Mouse (Mus musculus): ENCODE results near the gene Etv4.

The Etv4 gene

DNA sequence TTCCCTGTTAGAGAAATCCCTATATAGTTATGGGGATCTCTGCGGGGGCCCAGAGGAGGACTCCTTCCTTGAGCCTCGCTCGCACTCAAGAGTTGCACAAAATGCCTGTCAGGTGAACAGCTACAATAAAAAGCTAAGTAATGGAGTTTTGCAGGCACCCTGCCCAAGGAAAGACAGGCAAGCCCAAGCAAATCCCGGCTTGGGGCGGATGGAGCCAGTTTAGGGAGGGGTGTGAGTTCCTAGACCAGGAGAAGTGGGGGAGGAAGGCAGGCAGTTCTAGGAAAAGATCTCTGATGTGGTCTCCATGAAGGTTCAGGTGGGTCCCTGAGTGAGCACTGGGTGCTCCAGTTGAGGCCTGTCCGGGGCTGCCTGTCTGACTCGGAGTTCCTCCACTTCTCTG, 1.5 kb upstream of the Etv4 start:
- peak; percentile 36 for DNase-seq (ENCODE audit: extremely low read depth, low read depth, low spot score)

DNA sequence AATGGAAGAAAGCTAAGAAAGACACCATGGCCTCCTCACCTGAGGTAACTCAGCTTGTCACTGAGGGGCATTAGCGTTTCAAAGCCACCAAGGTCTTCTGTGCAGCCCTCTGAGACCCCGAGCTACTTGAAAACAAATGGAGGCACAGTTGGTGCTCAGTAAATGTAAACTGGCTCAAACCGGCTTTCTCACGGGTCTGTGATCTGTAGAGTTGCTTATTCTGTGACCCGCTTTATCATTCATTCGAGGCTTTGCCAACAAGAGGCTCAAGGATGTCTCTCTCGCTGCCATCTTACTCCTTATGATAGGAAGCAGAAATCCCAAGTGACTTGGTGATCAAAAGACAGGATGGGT, 658 bp upstream of the Etv4 start:
- no peak for DNase-seq (ENCODE audit: extremely low read depth, low read depth, low spot score)

DNA sequence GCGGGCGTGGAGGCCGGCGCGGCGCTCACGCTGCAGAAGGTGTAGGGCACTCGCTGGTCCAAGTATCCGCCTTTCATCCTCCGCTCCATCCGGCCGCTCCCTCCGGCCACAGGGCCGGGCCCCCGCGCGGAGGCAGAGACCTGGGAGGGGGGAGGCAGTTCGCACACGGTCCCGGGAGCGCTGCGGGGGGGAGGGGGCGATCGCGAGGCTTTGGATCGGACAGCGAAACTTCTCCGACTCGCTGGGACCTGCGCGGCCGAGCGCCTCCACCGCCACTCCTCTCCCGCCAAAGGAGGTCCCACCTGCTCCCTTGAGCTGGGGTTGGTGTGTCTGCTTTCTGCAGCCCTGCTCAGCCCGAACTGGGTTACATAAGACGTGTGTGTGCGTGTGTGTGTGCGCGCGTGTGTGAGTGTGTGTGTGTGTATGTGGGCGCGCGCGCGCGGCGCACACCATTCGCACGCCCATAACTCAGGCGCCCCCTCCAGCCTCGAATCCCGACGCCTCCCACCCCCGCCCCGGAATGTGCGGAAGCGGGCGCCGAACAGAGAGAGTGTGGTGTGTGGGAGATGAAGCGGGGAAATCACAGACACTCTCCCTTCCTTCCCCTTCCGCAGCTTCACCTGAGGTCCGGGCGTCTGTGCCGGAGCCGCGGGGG, 556 bp downstream of the Etv4 start:
- DNase-seq (ENCODE audit: extremely low read depth, low read depth, low spot score), result no peak

DNA sequence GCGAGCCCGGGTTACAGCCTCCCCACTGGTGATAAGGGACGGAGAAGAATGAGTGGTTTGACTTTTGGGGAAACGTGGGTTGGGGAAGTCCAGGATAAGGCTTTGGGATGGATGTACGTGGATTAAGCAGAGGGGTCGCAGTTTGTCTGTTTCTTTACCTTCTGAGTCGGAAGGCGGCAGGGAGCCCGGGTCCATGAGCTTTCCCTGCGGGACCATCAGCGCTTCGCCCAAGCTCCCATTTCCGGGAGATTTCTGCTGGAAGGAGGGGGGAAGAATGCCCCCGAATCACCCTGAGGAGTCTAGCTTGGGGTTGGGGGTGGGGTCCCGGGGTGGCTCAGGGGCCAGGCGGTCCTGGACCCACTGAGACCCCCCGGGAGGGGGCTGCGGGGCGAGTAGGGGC, 1.1 kb downstream of the Etv4 start:
- DNase-seq (ENCODE audit: extremely low read depth, low read depth, low spot score), result no peak

DNA sequence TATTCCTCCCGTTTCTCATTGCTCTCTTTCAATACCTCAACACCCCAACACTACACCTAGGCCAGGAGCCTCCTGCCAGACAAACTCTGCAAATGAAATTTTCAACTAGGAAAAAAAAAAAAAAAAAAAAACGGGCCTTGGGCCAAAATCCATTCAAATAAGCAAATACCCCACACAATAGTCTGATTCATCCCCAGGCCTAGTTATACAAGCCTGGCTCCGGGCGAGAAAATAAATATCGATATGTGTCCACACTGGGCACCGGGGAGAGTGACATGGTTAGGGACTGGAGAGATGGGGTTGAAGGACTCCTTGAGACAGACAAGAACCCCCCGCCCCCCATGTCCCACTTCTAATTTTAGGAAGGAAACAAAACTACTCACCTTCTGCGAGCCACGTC, 1.6 kb downstream of the Etv4 start:
- DNase-seq (ENCODE audit: extremely low read depth, low read depth, low spot score), result no peak

DNA sequence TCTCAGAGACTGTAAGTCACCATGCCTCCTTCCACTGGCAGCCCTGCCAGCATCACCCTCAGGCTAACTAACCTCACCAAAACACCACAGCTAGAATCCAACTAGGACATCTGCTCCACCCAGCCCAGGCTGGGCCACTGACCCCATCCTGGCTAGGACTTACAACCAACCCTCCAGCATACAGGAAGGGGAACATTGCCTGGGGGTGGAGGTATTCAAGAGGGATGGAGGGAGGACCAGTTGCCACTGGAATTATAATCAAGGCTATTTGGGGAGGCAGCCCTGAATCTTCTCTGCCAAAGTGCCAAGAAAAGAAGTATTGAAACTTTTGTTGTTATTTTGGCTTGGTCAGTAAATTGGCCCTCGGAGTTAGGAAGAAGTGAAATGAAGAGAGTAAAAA, 2.0 kb downstream of the Etv4 start:
- no peak for DNase-seq (ENCODE audit: extremely low read depth, low read depth, low spot score)

DNA sequence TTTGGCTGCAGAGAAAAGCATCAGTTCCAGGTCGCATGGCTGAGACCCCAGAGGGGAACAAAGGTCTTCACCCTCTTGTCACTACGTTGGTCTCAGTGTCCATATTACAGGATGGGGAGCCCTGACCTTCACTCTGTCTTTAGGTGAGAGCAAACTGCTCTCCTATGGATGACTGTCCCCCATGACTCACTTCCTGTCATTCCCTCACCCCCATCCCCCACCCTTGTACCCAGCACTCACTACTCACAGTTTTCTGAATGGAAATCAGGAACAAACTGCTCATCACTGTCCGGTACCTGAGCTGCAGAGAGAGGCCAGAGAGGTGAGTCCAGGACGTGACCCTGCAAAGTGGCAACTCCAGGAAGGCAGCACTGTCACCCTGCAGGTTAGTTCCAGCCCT, 8.3 kb downstream of the Etv4 start:
- no peak for DNase-seq (ENCODE audit: extremely low read depth, low read depth, low spot score)

DNA sequence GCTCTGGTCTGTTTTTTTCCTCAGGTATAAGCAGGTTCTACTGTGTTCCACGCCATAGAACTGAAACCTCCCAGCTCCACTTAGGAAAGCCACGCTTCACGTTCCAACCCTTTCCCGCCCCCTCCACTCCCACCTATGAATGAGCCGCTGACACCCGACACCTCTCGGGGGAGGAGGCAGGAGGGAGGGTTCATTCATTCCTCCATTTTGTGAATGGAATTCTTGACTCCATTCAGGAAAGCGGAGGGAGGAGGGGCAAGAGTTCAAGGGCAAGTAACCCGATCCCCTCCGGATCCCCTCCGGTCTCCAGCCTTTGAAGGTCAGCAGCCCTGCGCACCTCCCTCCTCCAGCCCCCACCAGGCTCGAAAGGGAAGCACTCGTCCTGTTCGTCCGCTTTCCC, 12.7 kb downstream of the Etv4 start:
- no peak for DNase-seq (ENCODE audit: extremely low read depth, low read depth, low spot score)

DNA sequence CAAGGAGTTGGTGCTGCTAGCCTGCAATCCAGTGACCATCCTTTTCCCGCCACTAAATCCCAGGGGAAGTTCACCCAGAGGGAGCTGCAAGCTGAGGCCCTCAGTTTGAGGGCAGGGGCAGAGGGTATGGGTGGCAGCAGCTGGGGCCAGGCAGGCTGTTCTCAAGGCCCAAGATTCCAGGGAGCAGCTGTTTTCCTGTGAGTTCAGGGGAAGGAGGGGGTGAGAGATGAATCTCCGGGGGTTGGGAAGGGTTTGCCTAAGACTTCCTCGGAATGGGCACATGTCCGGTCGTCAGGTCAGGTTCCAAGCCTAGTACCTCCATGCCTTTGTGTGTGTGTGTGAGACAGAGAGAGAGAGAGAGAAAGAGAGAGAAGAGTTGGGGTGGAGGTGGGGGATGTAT, 13.1 kb downstream of the Etv4 start:
- DNase-seq (ENCODE audit: extremely low read depth, low read depth, low spot score), result no peak

DNA sequence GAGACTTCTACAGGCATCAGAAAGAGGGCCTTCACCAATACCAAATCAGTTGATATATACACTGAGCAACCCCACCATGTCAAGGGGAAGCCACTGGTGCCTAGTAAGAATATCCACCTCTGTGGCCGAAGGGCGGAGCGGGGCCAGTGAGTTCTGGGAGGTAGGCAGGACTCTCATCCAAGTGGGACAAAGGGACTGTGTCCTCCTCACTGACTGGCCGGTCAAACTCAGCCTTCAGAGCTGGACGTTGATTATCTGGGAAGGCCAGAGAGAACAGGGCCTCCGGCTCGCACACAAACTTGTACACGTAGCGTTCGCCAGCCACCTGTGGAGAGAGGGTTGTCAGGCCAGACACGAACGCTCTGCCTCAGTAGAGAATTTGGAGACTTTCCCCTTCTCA, 14.9 kb downstream of the Etv4 start:
- no peak for DNase-seq (ENCODE audit: extremely low read depth, low read depth, low spot score)

DNA sequence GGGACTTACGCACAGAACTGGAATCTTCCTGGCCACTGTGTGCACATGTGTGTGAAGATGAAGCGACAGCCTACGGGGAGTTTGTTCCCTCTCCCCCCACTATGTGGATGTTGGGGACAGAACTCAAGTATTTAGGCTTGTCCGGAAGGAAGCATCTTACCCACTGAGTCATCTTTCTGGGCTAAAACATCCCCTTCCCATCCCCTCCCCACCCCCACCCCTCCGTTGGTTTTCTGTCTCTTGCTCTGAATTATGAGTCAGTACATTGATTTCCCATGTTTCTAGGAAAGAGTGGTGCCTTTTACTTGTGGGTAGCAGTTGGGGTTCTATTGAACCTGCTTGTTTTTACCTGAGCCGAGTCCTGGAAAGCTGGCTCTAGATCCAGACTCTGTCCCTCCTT, 16.4 kb downstream of the Etv4 start:
- DNase-seq (ENCODE audit: extremely low read depth, low read depth, low spot score), result no peak

DNA sequence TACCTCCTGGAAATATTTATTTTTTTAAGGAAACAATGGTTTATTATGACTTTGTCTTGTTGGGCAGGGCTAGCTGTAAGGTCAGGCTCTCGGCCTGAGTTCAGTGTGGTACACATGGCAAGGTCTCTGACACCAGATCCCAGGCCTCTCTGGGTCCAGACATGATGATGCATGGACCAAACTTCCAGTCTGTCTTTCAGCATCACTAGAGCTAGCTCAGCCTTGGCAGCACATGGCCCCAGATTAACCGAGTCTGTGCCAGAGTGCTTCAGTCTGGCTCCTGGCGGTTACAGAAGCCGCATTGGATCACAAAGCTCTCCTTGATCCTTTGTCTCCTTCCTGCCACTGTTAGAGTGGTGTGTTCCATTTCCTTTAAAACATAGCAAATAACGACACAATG, 17.8 kb downstream of the Etv4 start:
- no peak for DNase-seq (ENCODE audit: extremely low read depth, low read depth, low spot score)

DNA sequence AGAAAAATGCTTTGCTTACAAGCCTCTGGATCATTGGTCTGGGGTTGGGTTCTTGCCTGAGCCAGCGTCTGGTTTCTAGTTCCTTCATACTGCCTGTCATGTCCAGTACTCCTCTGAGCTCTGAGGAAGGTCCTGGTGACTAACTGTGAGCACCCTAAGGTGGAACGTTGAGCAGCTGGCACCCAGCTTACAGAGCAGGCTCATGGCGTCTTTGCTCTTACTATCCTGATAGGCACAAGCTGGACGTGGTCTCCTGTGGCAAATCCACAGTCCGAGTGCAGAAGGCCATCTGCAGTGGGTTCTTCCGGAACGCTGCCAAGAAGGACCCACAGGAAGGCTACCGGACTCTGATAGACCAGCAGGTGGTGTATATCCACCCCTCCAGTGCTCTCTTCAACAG, 20.6 kb downstream of the Etv4 start:
- no peak for DNase-seq (ENCODE audit: extremely low read depth, low read depth, low spot score)

DNA sequence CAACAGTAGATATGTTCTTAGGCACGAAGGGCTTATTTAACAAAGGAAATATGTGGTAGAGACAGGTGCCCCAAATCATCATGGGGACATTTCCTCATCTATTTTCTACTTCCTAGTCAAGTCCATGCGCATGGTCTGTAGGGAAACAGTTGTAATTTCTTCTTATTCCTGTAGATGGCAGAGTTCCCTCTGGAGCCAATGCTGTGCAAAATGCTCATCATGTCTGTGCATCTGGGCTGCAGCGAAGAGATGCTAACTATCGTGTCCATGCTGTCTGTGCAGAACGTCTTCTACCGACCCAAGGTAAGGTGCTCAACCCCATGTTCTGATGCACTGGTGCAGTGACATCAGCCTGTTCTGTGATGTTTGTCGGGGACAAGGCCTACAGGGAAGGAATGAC, 21.4 kb downstream of the Etv4 start:
- DNase-seq (ENCODE audit: extremely low read depth, low read depth, low spot score), result no peak

DNA sequence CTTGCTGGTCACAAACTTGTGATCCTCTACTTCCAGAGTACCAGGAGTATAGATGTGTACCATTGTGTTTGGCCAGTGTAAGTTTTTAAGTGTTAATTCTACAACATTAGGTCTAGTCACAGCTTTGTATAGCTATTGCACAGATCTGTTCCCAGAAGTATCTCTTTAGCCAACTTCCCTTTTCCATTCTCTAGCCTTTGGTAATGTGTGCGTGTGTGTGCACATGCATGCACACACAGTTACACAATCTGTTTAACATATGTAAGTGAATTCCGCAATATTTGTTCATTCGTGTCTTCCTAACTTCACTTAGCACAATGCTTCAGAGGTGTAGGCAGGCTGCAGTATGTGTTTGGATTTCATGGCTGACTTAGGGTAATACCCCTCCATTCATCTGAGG, 25.6 kb downstream of the Etv4 start:
- DNase-seq (ENCODE audit: extremely low read depth, low read depth, low spot score), result no peak

DNA sequence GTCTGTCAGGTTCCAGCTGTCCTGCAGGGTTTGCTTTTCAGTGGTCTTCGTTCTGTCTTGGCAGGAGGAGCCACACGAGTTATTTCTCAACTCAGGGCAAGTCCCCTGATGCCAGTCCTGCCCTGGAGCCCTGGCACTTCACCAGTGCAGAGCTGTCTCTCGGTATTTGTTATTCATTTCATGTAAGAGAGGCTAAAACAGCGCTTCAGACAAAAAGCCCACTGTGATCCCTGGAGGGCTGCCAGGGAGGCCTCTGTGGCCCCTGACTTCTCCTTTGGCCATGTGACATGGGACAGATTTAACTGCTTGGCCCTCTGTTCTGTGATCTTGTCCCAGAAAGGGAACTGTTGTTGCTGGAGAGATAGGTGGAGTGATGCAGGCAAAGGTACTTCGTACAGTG, 26.7 kb downstream of the Etv4 start:
- no peak for DNase-seq (ENCODE audit: extremely low read depth, low read depth, low spot score)

DNA sequence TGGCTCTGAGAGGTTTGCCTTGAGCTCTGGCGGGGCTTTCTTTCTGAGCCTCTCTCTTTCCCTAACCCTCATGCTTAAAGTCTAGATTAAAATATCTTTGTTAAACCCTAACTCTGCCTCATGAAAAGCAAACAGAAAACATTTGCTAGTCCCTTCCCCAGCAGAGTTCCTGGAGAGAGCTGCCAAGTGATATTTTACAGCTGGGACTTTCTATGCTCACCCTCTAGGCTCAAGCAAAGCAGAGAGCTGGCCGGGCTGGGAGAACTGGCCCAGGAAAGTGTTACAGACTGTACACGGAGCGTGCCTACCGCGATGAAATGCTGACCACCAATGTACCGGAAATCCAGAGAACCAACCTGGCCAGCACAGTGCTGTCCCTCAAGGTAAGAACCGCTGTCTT, 27.8 kb downstream of the Etv4 start:
- DNase-seq (ENCODE audit: extremely low read depth, low read depth, low spot score), result no peak

DNA sequence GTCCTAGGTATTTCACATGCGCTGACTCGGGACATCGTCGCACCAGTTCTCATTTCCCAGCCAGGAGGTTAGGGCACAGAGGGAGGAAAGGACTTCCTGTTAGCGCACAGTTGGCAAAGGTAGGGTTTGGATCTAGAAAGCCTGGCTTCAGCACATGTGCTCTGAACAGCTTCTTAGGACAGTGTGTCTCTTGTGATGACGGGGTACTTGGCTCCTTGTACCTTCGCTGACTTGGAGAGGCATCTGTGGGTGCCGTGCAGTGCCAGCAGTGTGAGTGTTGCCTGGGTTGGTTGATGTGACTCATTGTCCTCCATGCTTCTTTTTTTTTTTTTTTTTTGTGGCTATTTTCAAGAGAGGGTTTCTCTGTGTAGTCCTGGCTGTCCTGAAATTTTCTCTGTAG, 28.6 kb downstream of the Etv4 start:
- peak; percentile 33 for DNase-seq (ENCODE audit: extremely low read depth, low read depth, low spot score)

DNA sequence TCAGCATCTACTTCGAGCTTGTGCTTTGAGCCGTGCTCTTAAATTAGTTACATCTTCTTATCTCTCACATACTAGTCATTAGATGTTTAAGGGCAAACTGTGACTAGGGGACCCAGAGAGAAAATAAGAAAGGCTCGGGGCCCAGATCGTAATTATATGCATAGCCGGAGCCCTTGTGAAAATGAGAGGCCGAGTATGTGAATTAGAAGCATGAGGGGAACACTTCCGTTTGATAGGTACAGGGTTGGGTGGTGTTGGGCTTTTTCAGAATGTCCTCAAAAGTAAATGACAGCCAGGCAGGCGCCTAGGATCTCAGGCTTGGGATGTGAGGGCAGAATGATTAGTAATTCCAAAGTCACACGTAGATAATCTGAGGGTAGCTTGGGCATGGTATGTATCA, 51.6 kb downstream of the Etv4 start:
- no peak for DNase-seq (ENCODE audit: extremely low read depth, low read depth, low spot score)

DNA sequence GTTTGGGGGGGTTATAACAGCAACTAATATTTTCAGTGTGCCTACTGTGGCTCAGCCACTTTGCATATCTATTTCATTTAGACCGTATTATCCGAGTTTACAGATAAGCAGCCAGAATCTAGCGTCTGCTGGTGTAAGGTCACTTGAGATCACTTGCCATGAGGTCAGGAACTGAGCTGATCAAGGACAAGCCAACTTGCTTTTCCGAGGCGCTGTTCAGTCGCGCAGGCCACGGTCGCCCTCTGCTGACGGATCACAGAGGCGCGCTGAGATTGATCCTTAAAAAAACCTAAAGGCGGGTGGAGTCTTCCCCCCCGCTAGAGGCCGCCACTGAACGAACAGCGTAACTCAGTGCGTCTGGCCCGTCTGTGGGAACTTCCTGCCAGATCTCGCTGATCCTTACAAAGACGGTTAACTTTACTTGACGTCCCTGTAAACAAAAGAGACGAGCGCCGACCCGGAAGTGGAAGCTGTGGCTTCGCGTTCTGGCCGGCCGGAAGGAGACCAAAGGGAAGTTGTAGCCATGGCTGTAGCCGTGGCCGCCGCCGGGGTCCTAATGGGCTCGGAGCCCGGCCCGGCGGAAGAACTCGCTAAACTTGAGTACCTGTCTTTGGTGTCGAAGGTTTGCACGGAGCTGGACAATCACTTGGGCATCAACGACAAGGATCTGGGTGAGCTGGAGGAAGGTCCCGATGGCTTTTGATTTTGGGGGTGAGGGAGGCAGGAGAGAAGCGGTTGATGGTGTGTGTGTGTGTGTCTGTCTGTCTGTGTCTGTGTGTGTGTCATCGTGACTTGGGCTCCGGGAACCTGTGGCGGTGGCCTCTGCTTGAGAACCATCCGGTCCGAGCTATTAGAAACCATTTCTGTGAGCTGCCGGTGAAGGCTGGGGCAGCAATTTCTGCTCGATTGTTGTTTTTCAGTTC, 52.4 kb downstream of the Etv4 start, which contains the start of gene Dhx8:
Gene Dhx8, plus strand, starts transcription at position 402 of the 923 bp plus-strand sequence.
- peak; percentile 84 for DNase-seq (ENCODE audit: extremely low read depth, low read depth, low spot score)

DNA sequence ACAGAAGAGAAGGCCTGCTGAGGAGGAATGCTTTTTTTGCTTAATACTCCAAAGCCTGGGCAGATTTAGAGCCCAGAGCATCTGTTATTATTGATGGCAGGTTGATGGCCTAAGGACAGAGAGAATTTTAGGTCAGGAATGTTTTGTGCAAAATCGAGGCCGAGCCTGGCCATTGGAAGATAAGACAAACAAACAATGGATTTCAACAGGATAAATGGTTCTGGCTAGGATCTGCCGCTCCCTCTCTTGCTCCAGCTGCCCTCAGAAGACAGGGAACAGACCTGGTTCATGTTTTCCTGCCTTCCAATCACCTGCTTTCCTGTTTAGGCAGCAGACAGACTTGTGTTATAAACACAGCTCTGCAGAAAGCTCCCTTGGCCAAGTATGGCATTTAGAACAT, 55.9 kb downstream of the Etv4 start:
- no peak for DNase-seq (ENCODE audit: extremely low read depth, low read depth, low spot score)

DNA sequence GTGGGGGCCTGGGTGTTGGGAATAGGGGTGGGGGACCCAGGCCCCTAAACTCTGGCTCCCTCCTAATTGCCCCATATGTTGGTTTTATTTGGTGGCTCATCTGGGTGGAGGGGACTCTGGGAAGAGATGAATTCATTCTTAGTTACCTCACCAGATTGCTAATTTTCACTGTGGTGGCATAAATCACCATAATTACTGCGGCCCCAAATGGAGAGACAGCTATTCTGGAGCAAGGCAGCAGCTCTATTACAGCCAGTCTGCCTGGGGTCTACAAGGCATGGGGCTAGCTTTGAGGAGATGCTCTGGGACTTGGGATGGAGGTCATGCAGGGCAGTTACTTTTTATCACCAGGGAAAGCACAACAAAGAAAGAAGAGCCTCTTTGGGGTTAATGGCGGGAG, 58.4 kb downstream of the Etv4 start:
- no peak for DNase-seq (ENCODE audit: extremely low read depth, low read depth, low spot score)

DNA sequence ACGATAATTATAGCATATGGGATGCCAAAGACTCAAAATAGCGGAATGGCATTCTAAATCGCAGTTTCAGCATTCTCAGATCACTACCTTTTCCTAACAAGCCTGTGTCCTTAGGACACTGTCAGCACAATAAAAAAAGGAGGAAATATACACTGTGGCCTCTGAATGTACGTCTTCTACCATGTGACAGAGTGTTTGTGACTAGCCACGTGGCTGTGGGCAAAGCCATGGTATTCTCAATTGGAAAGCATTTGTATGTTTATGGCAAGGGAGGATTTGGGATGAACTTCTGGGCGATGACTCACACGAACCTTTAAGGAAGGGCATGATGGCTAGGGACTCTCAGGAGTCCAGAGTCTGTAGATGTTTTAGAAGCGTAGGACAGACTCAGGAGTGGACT, 60.1 kb downstream of the Etv4 start:
- DNase-seq (ENCODE audit: extremely low read depth, low read depth, low spot score), result no peak
